Mouse (Mus musculus): ENCODE results near the gene Fev.

Fev gene

DNA sequence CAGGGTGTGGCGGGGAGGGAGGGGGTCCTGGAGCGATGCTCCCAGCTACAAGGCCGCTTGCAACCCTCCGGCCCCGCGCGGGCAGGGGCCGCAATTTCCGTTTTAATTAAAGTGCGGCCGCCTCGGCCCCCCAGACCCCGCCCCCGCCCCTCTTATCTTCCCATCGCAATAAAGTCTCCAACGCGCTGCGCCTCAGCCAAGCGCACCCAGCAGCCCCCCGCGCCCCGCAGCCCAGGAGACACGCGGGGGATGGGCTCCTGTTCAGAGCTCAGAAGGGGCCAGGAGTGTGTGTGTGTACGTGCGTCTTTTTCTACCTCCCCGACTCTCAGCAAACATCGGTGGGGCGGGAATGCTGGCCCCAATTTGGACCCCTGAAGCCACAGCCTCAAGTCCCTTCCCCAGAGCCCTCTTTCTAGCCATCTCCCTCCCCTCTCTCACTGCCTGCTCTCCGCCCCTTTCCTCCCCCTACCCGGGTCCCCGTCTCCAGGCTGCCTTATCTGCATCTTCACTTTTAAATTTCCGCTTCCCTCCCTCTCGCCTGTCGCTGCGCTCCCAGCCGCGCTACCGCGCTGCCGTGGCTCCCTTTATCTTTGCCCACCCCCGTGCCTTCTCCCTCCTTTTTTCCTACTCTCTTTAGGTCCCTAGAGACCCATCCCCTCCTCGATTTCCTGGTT, at the start of gene Fev:
TSS of gene Fev (minus strand) at position 51 of the 674 bp plus-strand sequence.
- no peak for DNase-seq (ENCODE audit: low spot score)

DNA sequence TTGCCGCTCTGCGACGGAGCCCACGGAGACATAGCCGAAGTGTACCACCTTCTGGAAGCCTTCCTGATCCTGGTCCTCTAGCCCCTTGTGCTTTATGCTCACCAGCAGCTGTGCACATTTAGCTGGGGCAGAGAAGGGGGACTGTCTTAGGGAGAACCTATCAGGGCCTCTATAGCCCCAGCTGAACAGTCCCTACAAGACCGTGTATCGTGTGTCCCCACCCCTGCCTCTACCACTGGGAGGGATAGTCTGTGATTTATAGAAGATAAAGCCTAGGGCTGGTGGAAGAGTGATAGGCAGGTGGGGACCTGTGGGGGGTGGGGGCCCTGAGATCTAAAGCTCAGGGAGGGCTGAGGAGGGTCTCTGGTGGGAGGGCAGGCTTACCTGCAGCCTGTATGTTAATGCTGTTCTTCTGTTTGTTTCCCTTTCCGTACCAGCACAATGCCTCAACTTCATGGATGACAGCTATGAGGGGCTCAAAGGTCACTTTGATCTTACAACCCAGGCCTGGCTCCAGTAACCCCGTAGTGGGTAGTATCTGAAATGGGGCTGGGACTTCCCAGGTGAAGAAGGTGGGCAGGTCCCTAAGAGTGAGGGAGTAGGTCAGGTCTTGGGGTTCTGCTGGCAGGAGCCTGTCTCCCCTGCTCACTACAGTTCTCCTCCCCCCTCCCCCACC, 42.5 kb upstream of the Fev start:
- DNase-seq (ENCODE audit: low spot score) = no peak

- no peak for DNase-seq (ENCODE audit: low spot score)
These were observed 41.5 kb upstream of the Fev start for GRCm38 (mm10) chr1:74926721-74927120.

DNA sequence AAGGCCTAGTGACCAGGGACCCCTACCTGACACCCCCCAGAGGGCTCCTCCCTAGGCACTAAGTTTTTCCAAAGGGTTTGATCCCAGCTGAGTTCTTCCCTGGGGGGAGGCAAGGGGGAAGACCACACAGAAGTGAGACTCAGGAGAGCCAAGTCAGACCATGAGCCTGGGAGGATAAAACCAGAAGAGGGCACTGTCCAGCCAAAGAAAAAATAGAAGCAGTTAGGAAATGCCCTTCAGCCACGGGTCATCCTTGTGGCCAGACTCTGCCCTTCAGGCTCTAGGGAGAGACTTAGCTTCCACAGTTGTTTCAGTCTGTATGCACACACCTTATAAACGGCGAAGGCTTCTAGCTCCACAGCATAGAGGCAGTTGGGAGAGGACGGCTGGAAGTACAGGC, 39.2 kb upstream of the Fev start:
- DNase-seq (ENCODE audit: low spot score) = no peak

- DNase-seq (ENCODE audit: low spot score) = no peak
These were observed 30.5 kb upstream of the Fev start for GRCm38 (mm10) chr1:74915706-74916105.

DNA sequence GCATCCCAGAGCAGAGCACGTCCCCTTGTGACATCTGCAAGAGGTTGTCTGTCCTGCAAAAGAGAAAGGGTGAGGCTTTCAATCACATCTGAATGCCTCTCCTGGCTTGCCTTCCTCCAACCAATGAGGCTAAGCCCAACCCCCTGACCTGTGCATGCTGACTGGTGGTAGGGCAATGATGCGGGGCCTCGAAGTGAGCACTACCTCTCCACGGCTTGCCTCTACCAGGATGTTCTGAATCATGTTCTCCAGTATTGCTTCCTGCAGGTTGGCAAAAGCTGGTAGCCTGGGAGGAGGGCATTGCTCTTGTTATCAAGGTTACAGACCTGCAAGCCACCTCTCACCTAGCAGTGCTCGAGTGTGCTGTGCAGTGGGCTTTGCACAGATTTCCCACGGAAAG, 17.0 kb upstream of the Fev start:
- DNase-seq (ENCODE audit: low spot score) = no peak

GRCm38 (mm10) chr1:74901686-74902085, 16.5 kb upstream of the Fev start:
- peak; percentile 18 for DNase-seq (ENCODE audit: low spot score)

- no peak for DNase-seq (ENCODE audit: low spot score)
These were observed 15.4 kb upstream of the Fev start for GRCm38 (mm10) chr1:74900341-74901285.

DNA sequence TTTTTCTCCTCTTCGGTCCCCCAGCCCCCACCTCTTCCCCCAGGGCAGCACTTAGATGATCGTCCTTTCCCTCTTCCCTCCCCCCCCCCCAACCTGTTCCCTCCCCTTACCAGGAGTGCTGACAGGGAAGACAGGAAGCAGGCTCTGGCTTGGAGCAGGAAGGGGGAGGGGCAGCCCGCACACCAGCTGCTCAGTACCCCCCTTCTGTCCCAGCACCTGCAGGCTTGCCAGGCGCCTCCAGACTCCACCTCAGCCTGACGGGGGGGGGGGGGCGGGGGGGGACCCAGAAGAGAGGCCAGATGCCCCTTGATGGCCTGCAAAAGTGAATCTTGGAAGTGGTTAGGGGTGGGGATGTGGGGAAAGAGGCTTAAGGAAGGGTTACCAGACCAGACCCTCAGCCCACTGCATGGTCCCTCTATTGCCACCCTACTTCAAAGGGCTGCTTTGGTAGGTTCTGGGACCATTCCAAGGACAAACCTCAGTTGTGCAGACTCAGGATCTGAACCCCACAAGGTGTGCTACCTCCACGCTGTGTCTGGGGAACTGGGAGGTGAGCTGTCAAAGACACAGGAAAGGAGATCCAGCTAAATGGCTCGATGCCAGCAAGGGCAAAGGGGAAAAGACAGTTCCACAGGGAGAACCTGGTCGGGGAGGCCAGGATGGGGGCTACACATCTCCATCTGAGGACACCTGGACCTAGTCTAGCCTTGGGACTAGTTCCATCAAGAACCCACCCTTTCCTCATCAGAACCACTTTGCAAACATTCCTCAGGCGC, 13.6 kb upstream of the Fev start:
- DNase-seq (ENCODE audit: low spot score) = no peak

GRCm38 (mm10) chr1:74897976-74898375, 12.8 kb upstream of the Fev start:
- no peak for DNase-seq (ENCODE audit: low spot score)

DNA sequence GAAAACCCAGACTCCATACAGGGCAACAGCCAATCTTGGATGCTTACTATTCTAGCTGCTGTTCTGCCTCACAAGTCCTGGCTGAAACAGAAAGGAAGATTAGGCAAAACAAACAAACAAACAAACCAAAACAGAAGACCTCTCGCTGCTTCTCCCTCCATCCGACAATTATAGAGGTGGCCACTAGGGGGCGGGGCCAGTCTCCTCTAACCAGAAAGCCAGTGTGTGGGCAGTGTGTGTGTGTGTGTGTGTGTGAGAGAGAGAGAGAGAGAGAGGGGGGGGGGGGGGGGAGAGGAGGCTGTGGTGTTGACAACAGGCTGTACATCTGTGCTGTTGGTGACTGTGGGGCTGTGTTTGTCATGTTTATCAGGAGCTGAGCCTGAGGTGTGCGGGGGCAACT, 9.7 kb upstream of the Fev start:
- peak; percentile 20 for DNase-seq (ENCODE audit: low spot score)

GRCm38 (mm10) chr1:74893134-74893855, 8.1 kb upstream of the Fev start, which contains the start of gene Cryba2:
TSS of gene Cryba2 (minus strand) at chr1:74893143.
- no peak for DNase-seq (ENCODE audit: low spot score)

GRCm38 (mm10) chr1:74892351-74893133, 7.3 kb upstream of the Fev start:
- no peak for DNase-seq (ENCODE audit: low spot score)

DNA sequence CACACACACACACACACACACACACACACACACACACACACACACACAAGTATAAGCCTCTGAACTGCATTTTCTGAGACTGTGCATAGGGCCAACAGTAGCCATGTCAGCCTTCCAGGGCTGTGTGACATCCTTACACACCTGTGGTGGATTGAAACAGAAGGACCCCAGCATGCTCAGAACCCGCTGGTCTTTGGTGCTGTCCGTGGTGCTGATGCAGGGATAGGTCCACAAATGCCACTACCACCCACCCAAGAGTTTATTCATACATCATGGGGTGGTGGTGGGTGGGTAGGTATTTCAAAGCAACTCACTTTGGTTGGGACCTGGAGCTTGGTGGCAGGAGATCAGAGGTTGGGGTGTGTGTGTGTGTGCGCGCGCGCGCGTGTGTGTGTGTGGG, 6.3 kb upstream of the Fev start:
- DNase-seq (ENCODE audit: low spot score) = no peak

- no peak for DNase-seq (ENCODE audit: low spot score)
These were observed 750 bp downstream of the Fev start for GRCm38 (mm10) chr1:74884196-74885141.

DNA sequence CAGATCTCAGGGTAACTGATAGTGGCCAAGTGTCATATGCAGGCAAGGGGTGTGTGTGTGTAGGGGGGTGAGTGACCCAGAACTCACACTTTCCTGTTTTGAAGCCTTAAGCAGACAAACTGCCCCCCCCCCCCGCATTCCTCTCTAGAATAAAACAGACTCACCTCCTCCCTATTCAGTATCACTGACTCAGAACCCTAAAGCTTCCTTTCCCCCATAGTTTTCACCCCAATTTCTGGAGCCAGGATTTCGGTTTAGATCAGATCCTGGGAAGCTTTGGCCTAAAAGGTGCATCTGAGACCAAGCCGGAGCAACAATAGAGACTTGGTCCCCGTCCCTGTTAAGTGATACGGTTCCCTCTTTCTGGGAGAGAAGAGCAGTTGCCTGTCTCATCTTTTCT, 1.8 kb downstream of the Fev start:
- no peak for DNase-seq (ENCODE audit: low spot score)

- no peak for DNase-seq (ENCODE audit: low spot score)
These were observed 2.4 kb downstream of the Fev start for GRCm38 (mm10) chr1:74882828-74883227.

- no peak for DNase-seq (ENCODE audit: low spot score)
These were observed 3.0 kb downstream of the Fev start for GRCm38 (mm10) chr1:74882055-74882734.

All from T-cell, adult 2 months (primary cell).